Mouse (Mus musculus) kidney, embryonic 15.5 days (tissue): ENCODE measurements around the gene Jpt1. TPM values are rescaled to one million over a fixed set of nuclear protein-coding genes. Genes with fewer than 3 reads are reported as not detected.
"Not testable (repeated sequence)": the region's sequence is repeated elsewhere in the genome, so short reads cannot be mapped to it uniquely, and the experiment has no call there.

Experiments used
- ATAC-seq: fragments of 200-750 bp; cut with Nextera tagmentation; replicated peaks from 2 replicates; pipeline ENCODE4 v1.8.0; 2017; ENCODE audit warnings: moderate TSS enrichment; ENCODE audit not compliant: low FRiP score
- H3K27ac ChIP-seq: fragments of 300-500 bp; sonication (generic); 2 replicates; pipeline ENCODE4 v1.5.1; 2015; ENCODE audit warnings: mild to moderate bottlenecking, inconsistent platforms
- H3K27me3 ChIP-seq: fragments of 300-500 bp; sonication (generic); 2 replicates; pipeline ENCODE4 v1.6.1; 2015; ENCODE audit warnings: inconsistent platforms
- H3K36me3 ChIP-seq: fragments of 300-500 bp; sonication (generic); 2 replicates; pipeline ENCODE4 v1.6.1; 2015; ENCODE audit warnings: inconsistent platforms
- H3K4me1 ChIP-seq: fragments of 300-500 bp; sonication (generic); 2 replicates; pipeline ENCODE4 v1.6.1; 2015; ENCODE audit warnings: inconsistent platforms
- H3K4me2 ChIP-seq: fragments of 300-500 bp; sonication (generic); 2 replicates; pipeline ENCODE4 v1.6.1; 2015; ENCODE audit warnings: moderate library complexity, mild to moderate bottlenecking, inconsistent platforms
- H3K4me3 ChIP-seq: fragments of 300-500 bp; sonication (generic); replicated peaks from 2 replicates; pipeline ENCODE4 v1.5.1; 2015; ENCODE audit warnings: mild to moderate bottlenecking, inconsistent platforms
- H3K9ac ChIP-seq: fragments of 300-500 bp; sonication (generic); 2 replicates; pipeline ENCODE4 v1.6.1; 2015; ENCODE audit warnings: mild to moderate bottlenecking, inconsistent platforms
- H3K9me3 ChIP-seq: fragments of 300-500 bp; sonication (generic); replicated peaks from 2 replicates; pipeline ENCODE4 v1.6.1; 2016; ENCODE audit warnings: inconsistent platforms
- WGBS: fragments of 180-500 bp; shearing (Covaris S2); methylation state at CpG from one replicate; pipeline ENCODE4 v1.1.7; 2015; ENCODE audit warnings: mixed read lengths; 5-methylcytosine and 5-hydroxymethylcytosine counted together
- polyA plus RNA-seq: library from polyadenylated mRNA; unstranded; fragments of >200 nt; fragmentation: Nextera tagmentation; extraction: Ambion mirVana; gene quantifications from 2 replicates; pipeline ENCODE4 v1.2.1, GENCODE M21; 2015

Jpt1 gene
- polyA plus RNA-seq, 1 experiment from 2014 or later: 457 TPM

DNA sequence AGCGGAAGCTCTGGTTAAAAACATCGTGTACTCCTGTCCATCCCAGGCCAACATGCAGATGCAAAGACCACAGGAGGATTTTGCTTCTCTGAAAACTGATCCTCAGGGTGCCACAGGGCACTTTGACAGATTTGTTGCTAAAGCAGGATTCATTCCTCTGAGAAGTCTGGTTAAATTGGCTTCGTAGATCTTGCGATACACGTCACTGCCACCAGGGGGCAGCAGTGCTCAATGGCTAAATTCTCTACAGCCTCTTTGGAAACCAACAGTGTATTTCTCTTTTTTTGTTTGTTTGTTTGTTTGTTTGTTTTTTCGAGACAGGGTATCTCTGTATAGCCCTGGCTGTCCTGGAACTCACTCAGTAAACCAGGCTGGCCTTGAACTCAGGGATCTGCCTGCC lies 30.5 kb downstream of the Jpt1 start:
- WGBS: 17% methylated on average over 6 of the region's 6 CpGs
- Histone ChIP-seq H3K27ac (no peak overlapping the region), H3K4me2 (no peak overlapping the region), H3K4me1 (peaks cover 10% of the 10 kb centered on the region; the same call in 1 of the 2 replicates), H3K9ac (no peak overlapping the region), H3K9me3 (no peaks in the 10 kb centered on the region), H3K36me3 (peaks cover 6% of the 10 kb centered on the region), H3K4me3 (no peak overlapping the region), H3K27me3 (no peaks in the 10 kb centered on the region)
- ATAC-seq: no peak

- peaks cover 10% of the 10 kb centered on the region; the same call in 1 of the 2 replicates for H3K4me1 ChIP-seq
- ATAC-seq: no peak
- 75% methylated on average over 11 of the region's 11 CpGs for WGBS
- H3K9me3 ChIP-seq: no peaks in the 10 kb centered on the region
- no peak overlapping the region for H3K27ac ChIP-seq
- H3K9ac ChIP-seq: no peak overlapping the region
- H3K4me3 ChIP-seq: no peak overlapping the region
- H3K36me3 ChIP-seq: 0 out of 2 replicates have a peak, but pooled peaks cover 4% of the 10 kb centered on the region
- H3K4me2 ChIP-seq: no peak overlapping the region
- no peaks in the 10 kb centered on the region for H3K27me3 ChIP-seq
Observed at GRCm38 (mm10) chr11:115483278-115483677, 30.9 kb downstream of the Jpt1 start.

DNA sequence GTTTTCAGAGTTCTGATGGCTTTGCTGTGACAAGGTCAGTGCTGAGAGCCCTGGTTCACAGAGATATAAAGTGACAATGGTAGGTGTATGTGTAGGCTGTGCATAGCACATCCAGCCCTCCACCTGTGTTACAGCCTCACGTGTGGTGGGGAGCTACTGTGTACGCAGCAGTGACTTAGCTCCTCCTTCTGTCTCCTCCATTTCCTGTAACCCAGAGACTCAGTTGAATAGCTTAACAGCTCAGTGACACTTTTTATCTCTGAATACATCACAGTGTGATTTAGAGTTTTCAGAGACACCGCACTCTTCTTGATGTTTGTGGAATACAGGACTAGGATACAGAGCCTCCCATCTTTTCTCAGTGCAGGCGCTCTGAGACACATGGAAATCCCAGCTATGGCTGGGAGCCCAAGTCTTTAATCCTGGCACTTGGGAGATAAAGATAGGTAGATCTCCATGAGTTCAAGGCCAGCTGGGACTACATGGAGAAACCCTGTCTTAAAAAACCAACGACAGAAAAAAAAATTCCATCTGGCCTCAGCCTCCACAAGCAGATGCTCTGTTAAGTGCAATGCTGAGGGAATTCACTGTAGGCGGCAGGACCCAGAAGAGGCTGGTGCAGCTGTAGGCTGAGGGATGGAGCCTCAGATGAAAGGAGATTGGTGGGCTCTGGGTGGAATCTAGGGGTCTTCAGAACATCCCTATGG lies 32.5 kb downstream of the Jpt1 start:
- Histone ChIP-seq H3K36me3 (0 out of 2 replicates have a peak, but pooled peaks cover 4% of the 10 kb centered on the region), H3K9ac (no peak overlapping the region), H3K4me1 (peaks cover 17% of the 10 kb centered on the region), H3K9me3 (no peaks in the 10 kb centered on the region), H3K4me3 (no peak overlapping the region), H3K27me3 (no peaks in the 10 kb centered on the region), H3K4me2 (no peak overlapping the region), H3K27ac (no peak overlapping the region)
- no peak for ATAC-seq
- WGBS: 81% methylated on average over 6 of the region's 6 CpGs

DNA sequence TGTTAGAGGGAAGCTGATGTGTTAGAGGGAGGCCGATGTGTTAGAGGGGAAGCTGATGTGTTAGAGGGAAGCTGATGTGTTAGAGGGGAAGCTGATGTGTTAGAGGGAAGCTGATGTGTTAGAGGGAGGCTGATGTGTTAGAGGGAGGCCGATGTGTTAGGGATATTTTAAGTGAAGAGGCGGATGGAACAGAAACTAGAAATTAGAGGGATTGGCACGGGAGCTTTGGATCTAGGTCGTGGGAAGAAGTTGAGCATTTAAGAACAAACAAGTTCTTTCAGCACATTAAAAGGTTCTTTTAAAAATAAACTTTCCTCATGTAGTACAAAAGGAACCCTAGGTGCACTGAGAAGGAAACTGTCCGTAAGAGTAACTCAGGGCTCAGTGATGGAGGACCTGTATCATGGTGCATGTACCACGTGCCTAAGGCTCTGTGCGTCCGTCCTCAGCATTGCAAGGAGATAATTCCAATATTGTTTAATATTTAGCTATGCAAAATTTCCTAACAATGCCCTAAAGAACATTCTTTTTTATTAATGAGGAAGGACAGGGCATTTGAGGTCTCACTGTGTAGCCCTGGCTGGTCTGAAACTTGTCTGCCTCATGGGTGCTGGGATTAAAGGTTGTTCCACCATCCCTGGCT lies 35.8 kb downstream of the Jpt1 start:
- H3K9me3 ChIP-seq: no peaks in the 10 kb centered on the region
- peaks cover 37% of the 10 kb centered on the region for H3K4me1 ChIP-seq
- no peak for ATAC-seq
- WGBS: 90% methylated on average over 9 of the region's 9 CpGs
- H3K4me2 ChIP-seq: no peak overlapping the region
- no peaks in the 10 kb centered on the region for H3K27me3 ChIP-seq
- H3K9ac ChIP-seq: no peak overlapping the region; the same call in 1 of the 2 replicates
- H3K36me3 ChIP-seq: 0 out of 2 replicates have a peak, but pooled peaks cover 4% of the 10 kb centered on the region
- H3K27ac ChIP-seq: no peak overlapping the region
- H3K4me3 ChIP-seq: no peak overlapping the region

GRCm38 (mm10) chr11:115477388-115477787 lies 36.8 kb downstream of the Jpt1 start:
- WGBS: 88% methylated on average over 7 of the region's 7 CpGs
- H3K9me3 ChIP-seq, H3K27ac ChIP-seq, ATAC-seq, H3K4me3 ChIP-seq, H3K27me3 ChIP-seq, H3K9ac ChIP-seq, H3K36me3 ChIP-seq: not testable (repeated sequence)
- 0 out of 2 replicates have a peak overlapping the region, but pooled peaks have one; percentile 93 for H3K4me2 ChIP-seq
- peaks cover 46% of the 10 kb centered on the region for H3K4me1 ChIP-seq

DNA sequence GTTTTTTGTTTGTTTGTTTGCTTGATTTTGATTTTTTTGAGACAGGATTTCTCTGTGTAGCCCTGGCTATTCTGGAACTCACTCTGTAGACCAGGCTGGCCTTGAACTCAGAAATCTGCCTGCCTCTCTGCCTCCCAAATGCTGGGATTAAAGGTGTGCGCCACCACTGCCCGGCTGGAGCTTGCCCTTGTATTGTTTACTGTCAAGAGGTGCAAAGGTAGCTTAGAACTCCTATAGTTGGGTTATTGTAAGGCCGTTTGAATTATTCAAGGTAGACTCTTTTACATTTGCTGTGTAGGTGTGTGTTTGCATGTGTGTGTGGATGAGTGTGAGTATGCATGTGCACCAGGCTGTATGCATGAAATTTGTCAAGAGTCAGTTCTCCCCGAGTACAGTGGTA lies 37.6 kb downstream of the Jpt1 start:
- Histone ChIP-seq H3K4me1 (peaks cover 50% of the 10 kb centered on the region), H3K4me2 (peak overlapping the region; percentile 93), H3K4me3 (peak overlapping the region; percentile 92)
- H3K27ac ChIP-seq, H3K9me3 ChIP-seq, H3K9ac ChIP-seq, H3K27me3 ChIP-seq, ATAC-seq, H3K36me3 ChIP-seq: not testable (repeated sequence)
- 89% methylated on average over 4 of the region's 4 CpGs for WGBS

DNA sequence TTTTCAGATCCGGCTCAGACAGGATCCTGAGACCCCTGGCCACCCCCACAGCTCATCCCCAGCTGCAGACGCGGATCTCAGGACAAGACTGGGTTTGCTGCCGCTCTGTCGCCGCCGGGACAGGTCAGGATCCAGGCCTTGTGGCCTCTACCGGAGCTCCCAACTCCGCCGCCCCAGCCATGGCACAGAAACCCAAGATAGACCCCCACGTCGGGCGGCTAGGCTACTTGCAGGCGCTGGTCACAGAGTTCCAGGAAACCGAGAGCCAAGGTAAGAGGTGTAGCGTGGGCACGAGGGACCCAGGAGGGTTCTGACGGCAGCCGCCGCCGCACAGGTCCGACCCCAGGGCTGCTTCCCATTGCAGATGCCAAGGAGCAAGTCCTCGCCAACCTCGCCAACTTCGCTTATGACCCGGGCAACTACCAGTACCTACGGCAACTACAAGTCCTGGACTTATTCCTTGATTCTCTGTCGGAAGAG lies 38.4 kb downstream of the Jpt1 start:
- no peak; the same call in none of the 2 replicates for ATAC-seq
- Histone ChIP-seq H3K4me1 (peaks cover 50% of the 10 kb centered on the region), H3K36me3 (0 out of 2 replicates have a peak, but pooled peaks cover 4% of the 10 kb centered on the region), H3K27ac (no peak overlapping the region), H3K9ac (peak overlapping the region; percentile 81), H3K4me2 (peak overlapping the region; percentile 93), H3K4me3 (peak overlapping the region; percentile 92), H3K9me3 (no peaks in the 10 kb centered on the region), H3K27me3 (no peaks in the 10 kb centered on the region)
- WGBS: 3% methylated on average over 28 of the region's 28 CpGs

- H3K4me2 ChIP-seq: peak within 1 kb of the TSS; percentile 93
- H3K36me3 ChIP-seq: 0 out of 2 replicates have a peak, but pooled peaks cover 4% of the 10 kb centered on the region
- peak within 1 kb of the TSS; percentile 81 for H3K27ac ChIP-seq
- H3K4me1 ChIP-seq: peaks cover 50% of the 10 kb centered on the region
- no peaks in the 10 kb centered on the region for H3K9me3 ChIP-seq
- peak within 1 kb of the TSS; percentile 92 for H3K4me3 ChIP-seq
- no peaks in the 10 kb centered on the region for H3K27me3 ChIP-seq
- peak; percentile 97 for ATAC-seq
- H3K9ac ChIP-seq: peak within 1 kb of the TSS; percentile 81
- under 1% methylated on average over 26 of the region's 26 CpGs for WGBS
Observed at GRCm38 (mm10) chr11:115475025-115475757, 39.0 kb downstream of the Jpt1 start, which contains the start of gene Armc7. TSS of gene Armc7 (plus strand) at chr11:115475667.

DNA sequence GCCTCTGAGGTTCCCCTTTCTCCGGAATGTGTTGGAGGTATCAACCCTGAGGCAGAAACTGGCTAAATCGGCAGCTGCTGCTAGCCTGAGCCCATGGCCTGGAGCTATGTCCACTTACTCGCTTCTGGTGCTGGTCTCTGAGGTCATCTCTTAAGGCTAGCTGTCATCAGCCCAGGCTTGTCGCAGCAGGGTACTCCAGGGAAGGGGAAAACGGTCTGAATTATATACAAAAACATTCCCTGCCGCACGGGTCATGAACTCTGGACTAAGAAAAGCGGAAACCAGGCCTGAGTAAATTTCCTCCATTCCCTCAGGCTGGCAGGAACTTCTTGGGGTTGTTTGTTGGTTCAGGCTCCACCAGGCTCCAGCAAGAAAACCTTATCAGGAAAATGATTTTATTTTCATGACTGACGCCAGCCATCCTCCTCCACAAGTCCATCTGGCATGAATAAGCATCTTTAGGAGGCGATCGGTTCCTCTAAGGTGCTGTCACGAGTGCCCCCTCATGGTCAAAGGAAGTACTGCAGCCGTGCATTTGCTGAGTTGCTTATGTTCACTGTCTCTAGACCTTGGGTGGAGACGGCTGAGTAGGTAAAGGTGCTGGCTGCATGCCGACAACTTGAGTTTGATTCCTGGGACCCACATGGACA lies 40.4 kb downstream of the Jpt1 start:
- Histone ChIP-seq H3K36me3 (peaks cover 10% of the 10 kb centered on the region; the same call in 1 of the 2 replicates), H3K4me2 (peak overlapping the region; percentile 35), H3K4me3 (peak overlapping the region; percentile 0; the same call in 1 of the 2 replicates), H3K9me3 (no peaks in the 10 kb centered on the region), H3K9ac (no peak overlapping the region), H3K27me3 (no peaks in the 10 kb centered on the region), H3K27ac (peak overlapping the region; percentile 81), H3K4me1 (peaks cover 50% of the 10 kb centered on the region)
- peak; percentile 49 for ATAC-seq
- 6% methylated on average over 15 of the region's 15 CpGs for WGBS

DNA sequence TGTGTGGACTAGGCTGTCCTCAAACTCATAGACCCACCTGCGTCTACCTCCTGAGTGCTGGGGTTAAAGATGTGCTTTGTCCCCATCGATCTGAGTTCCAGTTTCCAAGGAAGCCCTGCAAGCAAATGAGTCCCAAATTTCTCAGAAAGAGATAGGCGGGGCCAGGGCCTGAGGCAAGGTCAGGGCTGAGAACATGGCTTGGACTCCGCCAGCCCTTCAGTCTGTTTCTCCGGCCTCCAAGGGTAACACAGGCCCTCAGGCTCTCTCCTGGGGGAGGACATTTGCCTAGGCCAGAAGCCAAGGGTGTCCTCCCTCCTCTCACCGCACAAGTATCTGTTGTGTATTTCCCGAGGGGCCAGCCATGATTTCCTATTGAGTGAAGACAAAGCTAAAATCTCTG lies 42.0 kb downstream of the Jpt1 start:
- Histone ChIP-seq H3K4me2 (no peak overlapping the region), H3K4me1 (peaks cover 51% of the 10 kb centered on the region), H3K36me3 (peaks cover 10% of the 10 kb centered on the region; the same call in 1 of the 2 replicates), H3K9ac (no peak overlapping the region), H3K27me3 (no peaks in the 10 kb centered on the region), H3K9me3 (no peaks in the 10 kb centered on the region), H3K4me3 (no peak overlapping the region), H3K27ac (no peak overlapping the region)
- 82% methylated on average over 7 of the region's 7 CpGs for WGBS
- no peak for ATAC-seq

DNA sequence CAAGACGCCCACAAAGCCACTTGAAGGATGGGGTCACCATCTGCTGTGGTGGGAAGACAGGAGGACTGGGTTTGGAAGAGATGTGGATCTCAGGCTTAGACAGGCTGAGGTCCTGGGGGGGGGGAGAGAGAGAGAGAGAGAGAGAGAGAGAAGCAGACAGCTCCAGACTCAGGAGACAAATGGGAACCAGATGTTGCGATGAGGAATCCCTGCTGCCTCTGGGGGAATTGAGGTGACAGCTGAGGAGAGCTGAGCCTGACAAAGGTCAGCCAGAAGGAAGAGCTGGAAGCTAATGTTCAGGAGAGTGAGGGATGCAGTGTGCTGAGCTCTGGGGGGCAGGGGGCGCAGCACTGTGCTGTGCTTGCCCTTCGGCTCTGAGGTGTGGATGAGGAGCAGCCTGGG lies 47.0 kb downstream of the Jpt1 start:
- 24% methylated on average over 4 of the region's 4 CpGs for WGBS
- no peak for ATAC-seq

More for the DNA sequence above, 47.0 kb downstream of the Jpt1 start:
- H3K9me3 ChIP-seq: no peaks in the 10 kb centered on the region
- H3K9ac ChIP-seq: no peak overlapping the region
- peaks cover 10% of the 10 kb centered on the region; the same call in 1 of the 2 replicates for H3K36me3 ChIP-seq
- H3K27ac ChIP-seq: no peak overlapping the region
- H3K4me1 ChIP-seq: peaks cover 9% of the 10 kb centered on the region
- H3K4me3 ChIP-seq: no peak overlapping the region
- H3K27me3 ChIP-seq: no peaks in the 10 kb centered on the region
- H3K4me2 ChIP-seq: no peak overlapping the region
